Mouse (Mus musculus): Measurements from ENCODE around the gene Ppt2. TPM values are rescaled to one million over a fixed set of nuclear protein-coding genes. Genes with fewer than 3 reads are reported as not detected.

Ppt2 gene
- polyA plus RNA-seq, 1 experiment: 118 TPM

DNA sequence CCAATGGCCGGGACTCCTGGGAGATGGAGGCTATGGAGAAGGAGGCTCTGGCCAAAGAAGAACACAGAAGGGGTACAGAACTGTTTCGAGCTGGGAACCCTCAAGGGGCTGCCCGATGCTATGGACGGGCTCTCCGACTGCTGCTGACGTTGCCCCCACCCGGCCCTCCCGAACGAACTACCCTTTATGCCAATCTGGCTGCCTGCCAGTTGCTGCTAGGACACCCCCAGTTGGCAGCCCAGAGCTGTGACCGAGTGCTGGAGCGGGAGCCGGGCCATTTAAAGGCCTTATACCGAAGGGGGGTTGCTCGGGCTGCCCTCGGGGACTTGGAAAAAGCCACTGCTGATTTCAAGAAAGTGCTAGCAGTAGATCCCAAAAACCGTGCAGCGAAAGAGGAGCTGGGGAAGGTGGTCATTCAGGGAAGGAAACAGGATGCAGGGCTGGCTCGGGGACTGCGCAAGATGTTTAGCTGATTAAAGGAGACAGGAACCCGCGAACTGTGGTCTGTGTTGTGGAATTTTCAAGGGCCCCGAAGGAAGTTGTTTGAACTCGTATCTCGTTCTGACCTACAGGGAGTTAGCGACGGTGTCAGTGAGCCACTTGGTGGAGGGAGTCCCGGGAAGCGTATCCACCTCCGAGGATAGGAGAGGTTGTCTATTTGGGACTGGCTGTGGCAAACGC lies 17.7 kb upstream of the Ppt2 start:
- Histone ChIP-seq H3K36me3 (ENCODE audit: control insufficient read depth, insufficient read depth, low read length) (no peaks in the 10 kb centered on the region), H3K4me1 (ENCODE audit: control insufficient read depth, insufficient read depth, low read length) (peaks cover 3% of the 10 kb centered on the region; the same call in 1 of the 2 replicates), H3K27ac (ENCODE audit: insufficient read depth, low read depth, low read length) (no peak overlapping the region), H3K27me3 (replicated peaks; ENCODE audit: control insufficient read depth, insufficient read depth, low read length) (no peaks in the 10 kb centered on the region), H3K4me3 (ENCODE audit: insufficient read depth, low read depth, low read length) (no peak overlapping the region)
- no peak for DNase-seq
- TF ChIP-seq CTCF (conservative IDR thresholded peaks at IDR 0.05; ENCODE audit: insufficient read depth, insufficient read length, low read depth, low read length): no peak
- no peak for TF ChIP-seq POLR2A (IDR thresholded peaks at IDR 0.05; ENCODE audit: low read depth, low read length)
- 78% methylated on average over 30 of the region's 30 CpGs for WGBS

DNA sequence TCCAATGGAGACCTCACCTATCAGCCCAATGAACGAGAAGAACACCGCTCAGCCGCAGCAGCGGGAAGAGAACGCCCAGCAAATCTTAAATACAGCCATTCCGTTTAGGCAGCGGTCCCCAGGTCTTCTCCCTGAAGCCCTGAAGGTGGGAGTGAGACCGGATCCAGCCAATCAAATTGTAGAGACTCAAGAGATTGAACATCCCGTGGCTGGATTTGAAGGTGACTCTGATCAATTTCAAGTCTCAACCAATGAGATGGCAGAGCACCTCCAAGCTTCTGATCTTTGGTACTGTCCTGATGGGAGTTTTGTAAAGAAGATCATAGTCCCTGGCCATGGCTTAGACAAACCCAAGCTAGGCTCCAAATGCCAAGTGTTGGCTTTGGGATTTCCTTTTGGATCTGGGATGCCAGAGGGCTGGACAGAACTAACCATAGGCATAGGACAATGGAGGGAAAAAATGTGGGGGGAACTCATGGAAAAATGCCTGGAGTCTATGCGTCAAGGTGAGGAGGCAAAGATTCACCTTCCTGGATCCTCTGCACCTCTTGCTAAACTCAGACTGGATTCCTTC lies 17.0 kb upstream of the Ppt2 start:
- no peaks in the 10 kb centered on the region for H3K27me3 ChIP-seq (replicated peaks; ENCODE audit: control insufficient read depth, insufficient read depth, low read length)
- TF ChIP-seq CTCF (conservative IDR thresholded peaks at IDR 0.05; ENCODE audit: insufficient read depth, insufficient read length, low read depth, low read length) (no peak), POLR2A (IDR thresholded peaks at IDR 0.05; ENCODE audit: low read depth, low read length) (no peak)
- peaks cover 3% of the 10 kb centered on the region; the same call in 1 of the 2 replicates for H3K4me1 ChIP-seq (ENCODE audit: control insufficient read depth, insufficient read depth, low read length)
- no peak for DNase-seq
- H3K36me3 ChIP-seq (ENCODE audit: control insufficient read depth, insufficient read depth, low read length): no peaks in the 10 kb centered on the region
- 36% methylated on average over 10 of the region's 10 CpGs for WGBS
- no peak overlapping the region for H3K27ac ChIP-seq (ENCODE audit: insufficient read depth, low read depth, low read length)
- peak overlapping the region; percentile 79 for H3K4me3 ChIP-seq (ENCODE audit: insufficient read depth, low read depth, low read length)

DNA sequence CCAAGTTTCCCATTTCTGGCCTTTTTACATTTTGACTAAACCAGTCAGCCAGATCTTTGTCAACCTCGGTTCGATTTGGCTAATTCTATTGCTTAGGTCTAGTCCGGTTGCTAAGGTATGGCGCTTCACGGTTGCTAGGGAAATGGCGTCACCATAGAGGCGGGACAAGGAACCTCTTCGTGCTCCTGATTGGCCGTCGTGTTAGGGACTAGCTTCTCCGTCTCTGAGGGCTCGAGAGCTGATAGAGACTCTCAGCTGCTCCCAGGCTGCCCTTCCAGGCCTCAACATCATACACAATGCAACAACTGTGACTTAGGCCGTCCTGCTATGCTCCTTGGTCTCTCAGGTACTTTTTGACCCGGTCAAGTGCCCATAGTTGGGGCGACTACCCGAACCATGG lies 16.3 kb upstream of the Ppt2 start, which contains the start of gene Fkbpl:
Gene Fkbpl, plus strand, starts transcription at position 157 of the 400 bp plus-strand sequence.
- H3K36me3 ChIP-seq (ENCODE audit: control insufficient read depth, insufficient read depth, low read length): no peaks in the 10 kb centered on the region
- WGBS: under 1% methylated on average over 16 of the region's 16 CpGs
- H3K4me3 ChIP-seq (ENCODE audit: insufficient read depth, low read depth, low read length): peak within 1 kb of the TSS; percentile 79
- peak within 1 kb of the TSS; percentile 66 for H3K27ac ChIP-seq (ENCODE audit: insufficient read depth, low read depth, low read length)
- peaks cover 3% of the 10 kb centered on the region; the same call in 1 of the 2 replicates for H3K4me1 ChIP-seq (ENCODE audit: control insufficient read depth, insufficient read depth, low read length)
- DNase-seq: peak; percentile 99
- no peak for TF ChIP-seq POLR2A (IDR thresholded peaks at IDR 0.05; ENCODE audit: low read depth, low read length)
- TF ChIP-seq CTCF (conservative IDR thresholded peaks at IDR 0.05; ENCODE audit: insufficient read depth, insufficient read length, low read depth, low read length): no peak
- no peaks in the 10 kb centered on the region for H3K27me3 ChIP-seq (replicated peaks; ENCODE audit: control insufficient read depth, insufficient read depth, low read length)

DNA sequence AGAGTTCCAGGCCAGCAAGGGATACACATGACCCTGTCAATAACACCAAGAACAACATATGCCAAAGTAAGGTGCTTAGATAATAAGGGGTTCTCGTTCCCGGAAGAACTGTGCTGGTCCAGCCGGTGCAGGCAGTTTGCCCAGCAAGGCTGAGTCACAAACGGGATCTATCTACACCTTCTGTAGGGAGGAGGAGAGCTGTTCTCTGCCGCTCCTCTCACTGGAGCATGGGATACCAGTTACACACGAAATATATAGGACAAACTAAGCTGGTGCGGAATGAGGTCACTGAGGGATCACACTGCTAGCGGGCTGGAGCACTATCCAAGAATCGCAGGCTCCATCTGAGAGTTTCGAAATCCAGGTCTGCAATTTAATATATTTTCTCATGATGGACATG lies 15.6 kb upstream of the Ppt2 start:
- TF ChIP-seq CTCF (conservative IDR thresholded peaks at IDR 0.05; ENCODE audit: insufficient read depth, insufficient read length, low read depth, low read length) (no peak), POLR2A (IDR thresholded peaks at IDR 0.05; ENCODE audit: low read depth, low read length) (no peak)
- DNase-seq: no peak
- peaks cover 3% of the 10 kb centered on the region; the same call in 1 of the 2 replicates for H3K4me1 ChIP-seq (ENCODE audit: control insufficient read depth, insufficient read depth, low read length)
- H3K4me3 ChIP-seq (ENCODE audit: insufficient read depth, low read depth, low read length): no peak overlapping the region
- 74% methylated on average over 10 of the region's 10 CpGs for WGBS
- no peak overlapping the region for H3K27ac ChIP-seq (ENCODE audit: insufficient read depth, low read depth, low read length)
- H3K36me3 ChIP-seq (ENCODE audit: control insufficient read depth, insufficient read depth, low read length): no peaks in the 10 kb centered on the region
- H3K27me3 ChIP-seq (replicated peaks; ENCODE audit: control insufficient read depth, insufficient read depth, low read length): no peaks in the 10 kb centered on the region

DNA sequence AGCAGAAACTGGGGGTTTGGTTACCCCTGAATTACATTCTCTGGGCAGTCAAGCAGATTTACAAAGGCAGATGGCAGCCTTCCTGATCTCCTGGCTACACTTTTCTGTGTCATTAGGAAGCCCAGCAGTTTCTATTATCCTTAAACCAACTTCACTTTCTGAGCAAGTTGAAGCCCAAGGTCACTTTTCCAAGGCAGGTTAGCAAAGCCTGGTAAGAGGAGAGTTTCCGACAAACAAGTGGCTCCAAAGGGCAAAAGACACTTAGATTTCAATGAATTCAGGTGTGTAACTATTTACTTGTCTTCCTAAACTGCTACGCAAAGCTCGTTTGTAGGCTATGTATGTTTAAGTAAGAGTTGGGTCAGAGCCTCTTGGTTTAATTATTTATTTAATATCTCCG lies 15.1 kb upstream of the Ppt2 start:
- H3K36me3 ChIP-seq (ENCODE audit: control insufficient read depth, insufficient read depth, low read length): no peaks in the 10 kb centered on the region
- peaks cover 3% of the 10 kb centered on the region; the same call in 1 of the 2 replicates for H3K4me1 ChIP-seq (ENCODE audit: control insufficient read depth, insufficient read depth, low read length)
- H3K27ac ChIP-seq (ENCODE audit: insufficient read depth, low read depth, low read length): 0 out of 2 replicates have a peak overlapping the region, but pooled peaks have one; percentile 8
- H3K27me3 ChIP-seq (replicated peaks; ENCODE audit: control insufficient read depth, insufficient read depth, low read length): no peaks in the 10 kb centered on the region
- 63% methylated on average over 4 of the region's 4 CpGs for WGBS
- H3K4me3 ChIP-seq (ENCODE audit: insufficient read depth, low read depth, low read length): no peak overlapping the region
- peak; percentile 58 for DNase-seq
- TF ChIP-seq POLR2A (IDR thresholded peaks at IDR 0.05; ENCODE audit: low read depth, low read length): no peak
- no peak for TF ChIP-seq CTCF (conservative IDR thresholded peaks at IDR 0.05; ENCODE audit: insufficient read depth, insufficient read length, low read depth, low read length)

DNA sequence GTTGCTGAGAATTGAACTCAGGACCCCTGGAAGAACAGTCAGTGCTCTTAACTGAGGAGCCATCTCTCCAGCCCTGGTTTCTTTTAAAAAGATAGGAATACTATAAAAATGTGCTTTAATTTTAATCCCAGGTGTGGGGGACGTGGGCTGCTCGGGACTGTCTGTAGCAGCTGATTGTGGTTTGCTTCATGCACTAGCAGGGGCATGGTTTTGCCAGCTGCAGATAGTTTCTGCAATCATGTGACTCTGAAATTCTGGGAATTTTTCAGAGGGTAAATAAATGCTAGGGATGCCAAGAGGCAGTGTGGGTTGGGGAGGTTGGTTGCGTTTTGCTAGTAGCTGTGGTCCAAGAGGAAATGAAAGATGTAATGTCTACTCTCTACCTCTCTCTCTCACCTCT lies 13.6 kb upstream of the Ppt2 start:
- 81% methylated on average over 3 of the region's 3 CpGs for WGBS
- TF ChIP-seq CTCF (conservative IDR thresholded peaks at IDR 0.05; ENCODE audit: insufficient read depth, insufficient read length, low read depth, low read length) (no peak), POLR2A (IDR thresholded peaks at IDR 0.05; ENCODE audit: low read depth, low read length) (no peak)
- Histone ChIP-seq H3K27ac (ENCODE audit: insufficient read depth, low read depth, low read length) (no peak overlapping the region), H3K4me1 (ENCODE audit: control insufficient read depth, insufficient read depth, low read length) (peaks cover 3% of the 10 kb centered on the region; the same call in 1 of the 2 replicates), H3K4me3 (ENCODE audit: insufficient read depth, low read depth, low read length) (no peak overlapping the region), H3K36me3 (ENCODE audit: control insufficient read depth, insufficient read depth, low read length) (no peaks in the 10 kb centered on the region), H3K27me3 (replicated peaks; ENCODE audit: control insufficient read depth, insufficient read depth, low read length) (no peaks in the 10 kb centered on the region)
- no peak for DNase-seq
